Mouse (Mus musculus) limb, embryonic 10.5 days (tissue): ENCODE results near the gene Adgra1. TPM values are rescaled to one million over a fixed set of nuclear protein-coding genes. Genes with fewer than 3 reads are reported as not detected.
A peak's percentile ranks its signal among the peaks of the same experiment; 100 is the strongest.

Source experiments
- DNase-seq: peaks from one replicate; pipeline ENCODE4 v3.0.0-alpha.2; 2017; ENCODE audit warnings: low spot score
- H3K27ac ChIP-seq: fragments of 300-500 bp; sonication (generic); 2 replicates; pipeline ENCODE4 v1.5.1; 2016; ENCODE audit warnings: mild to moderate bottlenecking
- H3K27me3 ChIP-seq: fragments of 300-500 bp; sonication (generic); 2 replicates; pipeline ENCODE4 v1.6.1; 2016; ENCODE audit warnings: low read depth, mild to moderate bottlenecking; ENCODE audit not compliant: poor library complexity, severe bottlenecking
- H3K36me3 ChIP-seq: fragments of 300-500 bp; sonication (generic); 2 replicates; pipeline ENCODE4 v1.6.1; 2016; ENCODE audit warnings: mild to moderate bottlenecking, moderate library complexity
- H3K4me1 ChIP-seq: fragments of 300-500 bp; sonication (generic); 2 replicates; pipeline ENCODE4 v1.6.1; 2016
- H3K4me3 ChIP-seq: fragments of 300-500 bp; sonication (generic); 2 replicates; pipeline ENCODE4 v1.5.1; 2016; ENCODE audit warnings: mild to moderate bottlenecking, moderate library complexity
- H3K9me3 ChIP-seq: fragments of 300-500 bp; sonication (generic); replicated peaks from 2 replicates; pipeline ENCODE4 v1.6.1; 2016; ENCODE audit warnings: mild to moderate bottlenecking
- WGBS: fragments of 180-500 bp; shearing (Covaris S2); methylation state at CpG from one replicate; pipeline ENCODE4 v1.1.7; 2016; 5-methylcytosine and 5-hydroxymethylcytosine counted together
- polyA plus RNA-seq: library from polyadenylated mRNA; unstranded; fragments of >200 nt; fragmentation: Nextera tagmentation; extraction: Ambion mirVana; gene quantifications from 2 replicates; pipeline ENCODE4 v1.2.1, GENCODE M21; 2016

Adgra1 gene
- polyA plus RNA-seq, 1 experiment from 2014 or later: not detected

- Histone ChIP-seq H3K36me3 (no peaks in the 10 kb centered on the region), H3K4me3 (no peak overlapping the region), H3K4me1 (peaks cover 8% of the 10 kb centered on the region), H3K27me3 (peaks cover 45% of the 10 kb centered on the region), H3K9me3 (no peaks in the 10 kb centered on the region), H3K27ac (no peak overlapping the region)
- WGBS: 88% methylated on average over 7 of the region's 7 CpGs
- DNase-seq: no peak
Observed at GRCm38 (mm10) chr7:139899505-139899904, 65.5 kb downstream of the Adgra1 start.

GRCm38 (mm10) chr7:139900456-139900855, 66.5 kb downstream of the Adgra1 start:
- H3K9me3 ChIP-seq: no peaks in the 10 kb centered on the region
- WGBS: 88% methylated on average over 7 of the region's 7 CpGs
- H3K4me1 ChIP-seq: peaks cover 2% of the 10 kb centered on the region; the same call in 1 of the 2 replicates
- no peaks in the 10 kb centered on the region for H3K36me3 ChIP-seq
- peaks cover 36% of the 10 kb centered on the region for H3K27me3 ChIP-seq
- no peak overlapping the region for H3K27ac ChIP-seq
- no peak overlapping the region for H3K4me3 ChIP-seq
- no peak for DNase-seq

- Histone ChIP-seq H3K27me3 (peaks cover 31% of the 10 kb centered on the region), H3K36me3 (no peaks in the 10 kb centered on the region), H3K9me3 (no peaks in the 10 kb centered on the region), H3K4me1 (peaks cover 6% of the 10 kb centered on the region; the same call in 1 of the 2 replicates), H3K27ac (no peak overlapping the region), H3K4me3 (no peak overlapping the region)
- no peak for DNase-seq
- WGBS: 85% methylated on average over 6 of the region's 6 CpGs
Observed at GRCm38 (mm10) chr7:139900896-139901295, 66.9 kb downstream of the Adgra1 start.

GRCm38 (mm10) chr7:139901981-139902380, 68.0 kb downstream of the Adgra1 start:
- WGBS: 55% methylated on average over 1 of the region's 1 CpGs
- H3K27me3 ChIP-seq: peaks cover 20% of the 10 kb centered on the region; the same call in 1 of the 2 replicates

GRCm38 (mm10) chr7:139905261-139905660, 71.3 kb downstream of the Adgra1 start:
- Histone ChIP-seq H3K9me3 (no peaks in the 10 kb centered on the region), H3K36me3 (no peaks in the 10 kb centered on the region), H3K4me1 (peaks cover 22% of the 10 kb centered on the region), H3K27ac (no peak overlapping the region), H3K27me3 (0 out of 2 replicates have a peak, but pooled peaks cover 4% of the 10 kb centered on the region), H3K4me3 (no peak overlapping the region)
- DNase-seq: no peak
- 37% methylated on average over 6 of the region's 6 CpGs for WGBS

More at GRCm38 (mm10) chr7:139901981-139902380, 68.0 kb downstream of the Adgra1 start:
- H3K27ac ChIP-seq: no peak overlapping the region
- DNase-seq: no peak
- no peak overlapping the region for H3K4me3 ChIP-seq
- no peaks in the 10 kb centered on the region for H3K9me3 ChIP-seq
- no peaks in the 10 kb centered on the region for H3K36me3 ChIP-seq
- peaks cover 8% of the 10 kb centered on the region; the same call in 1 of the 2 replicates for H3K4me1 ChIP-seq

GRCm38 (mm10) chr7:139905661-139906060, 71.7 kb downstream of the Adgra1 start:
- 0 out of 2 replicates have a peak, but pooled peaks cover 3% of the 10 kb centered on the region for H3K27me3 ChIP-seq
- 15% methylated on average over 6 of the region's 6 CpGs for WGBS
- H3K27ac ChIP-seq: no peak overlapping the region
- H3K36me3 ChIP-seq: no peaks in the 10 kb centered on the region
- DNase-seq: peak; percentile 57
- no peaks in the 10 kb centered on the region for H3K9me3 ChIP-seq
- no peak overlapping the region for H3K4me3 ChIP-seq
- peaks cover 26% of the 10 kb centered on the region for H3K4me1 ChIP-seq

GRCm38 (mm10) chr7:139908176-139908575, 74.2 kb downstream of the Adgra1 start:
- Histone ChIP-seq H3K27ac (0 out of 2 replicates have a peak overlapping the region, but pooled peaks have one; percentile 14), H3K36me3 (no peaks in the 10 kb centered on the region), H3K4me3 (no peak overlapping the region), H3K4me1 (peaks cover 32% of the 10 kb centered on the region), H3K27me3 (peaks cover 27% of the 10 kb centered on the region), H3K9me3 (no peaks in the 10 kb centered on the region)
- WGBS: 75% methylated on average over 5 of the region's 5 CpGs
- no peak for DNase-seq

- 63% methylated on average over 6 of the region's 6 CpGs for WGBS
- Histone ChIP-seq H3K9me3 (no peaks in the 10 kb centered on the region), H3K27ac (no peak overlapping the region), H3K4me3 (no peak overlapping the region), H3K36me3 (no peaks in the 10 kb centered on the region), H3K27me3 (peaks cover 40% of the 10 kb centered on the region), H3K4me1 (peaks cover 39% of the 10 kb centered on the region)
- DNase-seq: no peak
Observed at GRCm38 (mm10) chr7:139909469-139909868, 75.5 kb downstream of the Adgra1 start.

GRCm38 (mm10) chr7:139910204-139910835, 76.3 kb downstream of the Adgra1 start:
- Histone ChIP-seq H3K4me1 (peaks cover 44% of the 10 kb centered on the region), H3K36me3 (no peaks in the 10 kb centered on the region), H3K4me3 (no peak overlapping the region), H3K9me3 (no peaks in the 10 kb centered on the region), H3K27ac (0 out of 2 replicates have a peak overlapping the region, but pooled peaks have one; percentile 7), H3K27me3 (peaks cover 48% of the 10 kb centered on the region)
- WGBS: 62% methylated on average over 11 of the region's 11 CpGs
- DNase-seq: no peak

GRCm38 (mm10) chr7:139914141-139915047, 80.4 kb downstream of the Adgra1 start:
- Histone ChIP-seq H3K27ac (no peak overlapping the region), H3K9me3 (no peaks in the 10 kb centered on the region), H3K4me1 (peaks cover 38% of the 10 kb centered on the region), H3K27me3 (peaks cover 83% of the 10 kb centered on the region), H3K36me3 (no peaks in the 10 kb centered on the region), H3K4me3 (peak overlapping the region; percentile 47)
- DNase-seq: peak; percentile 46
- WGBS: 11% methylated on average over 29 of the region's 29 CpGs

- no peaks in the 10 kb centered on the region for H3K36me3 ChIP-seq
- H3K4me3 ChIP-seq: peak overlapping the region; percentile 15; the same call in 1 of the 2 replicates
- peaks cover 24% of the 10 kb centered on the region for H3K4me1 ChIP-seq
- WGBS: 9% methylated on average over 14 of the region's 14 CpGs
- H3K27ac ChIP-seq: no peak overlapping the region
- DNase-seq: no peak
- no peaks in the 10 kb centered on the region for H3K9me3 ChIP-seq
- peaks cover 94% of the 10 kb centered on the region for H3K27me3 ChIP-seq
Observed at GRCm38 (mm10) chr7:139915646-139916257, 81.8 kb downstream of the Adgra1 start.

- H3K36me3 ChIP-seq: no peaks in the 10 kb centered on the region
- H3K27me3 ChIP-seq: peaks cover 91% of the 10 kb centered on the region
- no peak for DNase-seq
- no peaks in the 10 kb centered on the region for H3K9me3 ChIP-seq
- 0% methylated on average over 1 of the region's 1 CpGs for WGBS
- no peak overlapping the region for H3K27ac ChIP-seq
- H3K4me1 ChIP-seq: peaks cover 19% of the 10 kb centered on the region
- H3K4me3 ChIP-seq: no peak overlapping the region
Observed at GRCm38 (mm10) chr7:139916345-139916744, 82.4 kb downstream of the Adgra1 start.
